Mouse (Mus musculus) MEL (cell line): ENCODE data around the gene D17Wsu92e.

ENCODE experiments used
- BHLHE40 ChIP-seq: IDR thresholded peaks from 2 replicates; pipeline ENCODE4 v1.6.1; 2012; ENCODE audit warnings: low read depth, mild to moderate bottlenecking, inconsistent platforms, low read length, improper control_type of control experiment, borderline replicate concordance
- CHD1 ChIP-seq: IDR thresholded peaks from 2 replicates; pipeline ENCODE4 v1.6.1; 2012; ENCODE audit warnings: low read depth, mild to moderate bottlenecking, inconsistent platforms, low read length, improper control_type of control experiment
- CHD2 ChIP-seq: IDR thresholded peaks from 2 replicates; pipeline ENCODE4 v1.6.1; 2011; ENCODE audit warnings: low read length, improper control_type of control experiment
- CTCF ChIP-seq, 3 experiments: IDR thresholded peaks in 2 of 3; conservative IDR thresholded peaks in 1 of 3; 2 replicates each; pipeline ENCODE4 v1.5.1; 2011 to 2012; ENCODE audit warnings: low read length in 3 of 3, low read depth in 2 of 3, mild to moderate bottlenecking in 2 of 3, improper control_type of control experiment in 1 of 3, inconsistent platforms in 1 of 3, mixed read lengths in 1 of 3, moderate library complexity in 1 of 3; ENCODE audit not compliant: control insufficient read depth in 1 of 3, insufficient read depth in 1 of 3, poor library complexity in 1 of 3, severe bottlenecking in 1 of 3
- EP300 ChIP-seq, 2 experiments: IDR thresholded peaks; 2 replicates each; pipeline ENCODE4 v1.6.1; 2011; ENCODE audit warnings: improper control_type of control experiment in 2 of 2, low read length in 2 of 2, low read depth in 1 of 2, mild to moderate bottlenecking in 1 of 2
- GATA1 ChIP-seq: IDR thresholded peaks from 2 replicates; pipeline ENCODE4 v1.6.1; 2011; ENCODE audit warnings: low read depth, low read length, improper control_type of control experiment
- JUND ChIP-seq: IDR thresholded peaks from 2 replicates; pipeline ENCODE4 v1.6.1; 2011; ENCODE audit warnings: low read depth, mild to moderate bottlenecking, improper control_type of control experiment, low read length
- MXI1 ChIP-seq: IDR thresholded peaks from 2 replicates; pipeline ENCODE4 v1.6.1; 2011; ENCODE audit warnings: mild to moderate bottlenecking, low read depth, low read length, improper control_type of control experiment
- MYC ChIP-seq: IDR thresholded peaks from 2 replicates; pipeline ENCODE4 v1.6.1; 2011; ENCODE audit warnings: low read depth, mild to moderate bottlenecking, low read length, improper control_type of control experiment, moderate library complexity
- NRF1 ChIP-seq: IDR thresholded peaks from 2 replicates; pipeline ENCODE4 v1.6.1; 2014; ENCODE audit warnings: low read depth, mild to moderate bottlenecking, inconsistent platforms, low read length, improper control_type of control experiment, moderate library complexity; ENCODE audit not compliant: poor library complexity, insufficient read depth, severe bottlenecking
- POLR2A ChIP-seq, 2 experiments: IDR thresholded peaks; 2 replicates each; pipeline ENCODE4 v1.6.1; 2011 to 2012; ENCODE audit warnings: low read length in 2 of 2, mild to moderate bottlenecking in 2 of 2, control low read depth in 1 of 2, improper control_type of control experiment in 1 of 2, low read depth in 1 of 2, moderate library complexity in 1 of 2; ENCODE audit not compliant: control insufficient read depth in 1 of 2, insufficient read depth in 1 of 2, poor library complexity in 1 of 2
- TAL1 ChIP-seq: IDR thresholded peaks from 2 replicates; pipeline ENCODE4 v1.6.1; 2012; ENCODE audit warnings: mild to moderate bottlenecking, inconsistent platforms, low read length, moderate library complexity, mixed read lengths
- TCF12 ChIP-seq: IDR thresholded peaks from 2 replicates; pipeline ENCODE4 v1.6.1; 2014; ENCODE audit warnings: low read depth, mild to moderate bottlenecking, inconsistent platforms, low read length, improper control_type of control experiment, moderate library complexity
- ZC3H11A ChIP-seq: IDR thresholded peaks from 2 replicates; pipeline ENCODE4 v1.6.1; 2012; ENCODE audit warnings: low read depth, mild to moderate bottlenecking, inconsistent platforms, low read length, improper control_type of control experiment

GRCm38 (mm10) chr17:27792516-27792915 is 27.9 kb downstream of the D17Wsu92e start:
- no peak for TF ChIP-seq BHLHE40
- TF ChIP-seq EP300 (IDR thresholded peaks at IDR 0.05; ENCODE audit: low read depth in 1 of 2, low read length in 2 of 2), result no peak
- no peak for TF ChIP-seq CTCF (IDR thresholded peaks at IDR 0.05 in 2 of 3, conservative IDR thresholded peaks at IDR 0.05 in 1 of 3; ENCODE audit: control insufficient read depth in 1 of 3, insufficient read depth in 1 of 3, low read depth in 2 of 3, low read length in 3 of 3, poor library complexity in 1 of 3, severe bottlenecking in 1 of 3)
- no peak for TF ChIP-seq NRF1
- TF ChIP-seq POLR2A (IDR thresholded peaks at IDR 0.05; ENCODE audit: control insufficient read depth in 1 of 2, insufficient read depth in 1 of 2, low read depth in 1 of 2, low read length in 2 of 2, poor library complexity in 1 of 2), result no peak
- TF ChIP-seq ZC3H11A, result no peak
- TF ChIP-seq TCF12, result no peak
- no peak for TF ChIP-seq TAL1
- no peak for TF ChIP-seq MYC
- TF ChIP-seq JUND, result no peak
- no peak for TF ChIP-seq CHD2
- TF ChIP-seq CHD1, result no peak
- TF ChIP-seq MXI1, result no peak
- no peak for TF ChIP-seq GATA1
